Mouse (Mus musculus) lung, adult 2 months (tissue): ENCODE results near the gene Slc25a33.

Source experiments
- CTCF ChIP-seq: fragments of 200-500 bp; IDR thresholded peaks from 2 replicates; pipeline ENCODE4 v1.5.1; 2011; ENCODE audit warnings: mild to moderate bottlenecking, low read length, control low read depth; ENCODE audit not compliant: insufficient read depth
- POLR2A ChIP-seq: fragments of 200-500 bp; IDR thresholded peaks from 2 replicates; pipeline ENCODE4 v1.6.1; 2011; ENCODE audit warnings: low read depth, mild to moderate bottlenecking, control low read depth, low read length, borderline replicate concordance; ENCODE audit errors: extremely low read depth

DNA sequence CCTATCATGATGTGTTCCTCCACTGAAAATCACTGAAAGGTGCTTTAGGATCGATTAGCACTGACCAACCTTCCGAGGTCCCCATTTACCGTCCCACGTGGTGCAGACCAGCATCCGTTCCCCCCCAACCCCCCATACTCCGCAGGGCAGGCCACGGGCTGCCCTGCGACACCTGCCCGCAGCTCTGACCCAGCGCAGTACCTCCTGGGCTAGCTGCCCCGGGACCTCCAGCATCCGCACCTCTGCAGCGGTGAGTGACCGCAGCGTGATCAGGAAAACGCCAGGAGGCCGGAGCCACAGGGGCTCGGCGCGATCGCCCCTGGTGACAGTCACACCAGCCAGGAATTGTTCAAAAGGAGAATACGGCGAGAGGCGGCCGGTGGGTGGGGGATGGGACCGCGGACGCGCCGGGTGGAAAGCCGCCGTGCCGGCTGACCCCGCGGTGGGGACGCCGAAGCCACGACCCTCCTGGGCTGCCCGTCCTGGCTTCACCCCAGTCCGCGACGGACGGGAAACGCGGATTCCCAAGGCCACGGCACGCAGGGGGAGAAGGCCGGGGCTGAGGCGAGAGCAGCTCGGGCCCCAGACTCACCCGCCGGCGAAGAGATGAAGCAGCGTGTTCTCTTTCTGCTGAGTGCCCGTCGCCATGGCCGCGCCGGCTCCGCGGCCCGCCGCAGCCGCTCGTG, 526 bp downstream of the Slc25a33 start:
- TF ChIP-seq CTCF (no peak), POLR2A (no peak)
